Mouse (Mus musculus) heart, embryonic 14.5 days (tissue): ENCODE results near the gene Nos3. TPM values are rescaled to one million over a fixed set of nuclear protein-coding genes. Genes with fewer than 3 reads are reported as not detected.
A peak's percentile ranks its signal among the peaks of the same experiment; 100 is the strongest.

ENCODE experiments used
- ATAC-seq: fragments of 200-750 bp; cut with Nextera tagmentation; 2 replicates; pipeline ENCODE4 v1.8.0; 2017; ENCODE audit warnings: low read depth, moderate TSS enrichment; ENCODE audit not compliant: insufficient number of reproducible peaks, insufficient read depth, low FRiP score
- H3K27ac ChIP-seq, 2 experiments: fragments of 200-500 bp in 1 of 2; fragments of 300-500 bp in 1 of 2; sonication (generic) in 1 of 2; replicated peaks in 1 of 2; 2 replicates each; pipeline ENCODE4 v1.5.1; 2012 to 2014; ENCODE audit warnings: low read depth in 2 of 2, low read length in 2 of 2, control low read depth in 1 of 2, mild to moderate bottlenecking in 1 of 2, mixed read lengths in 1 of 2; ENCODE audit not compliant: control insufficient read depth in 1 of 2, insufficient read depth in 1 of 2
- H3K27me3 ChIP-seq: fragments of 300-500 bp; sonication (generic); 2 replicates; pipeline ENCODE4 v1.6.1; 2014; ENCODE audit warnings: mild to moderate bottlenecking, low read length, control low read depth; ENCODE audit not compliant: control insufficient read depth, insufficient read depth
- H3K36me3 ChIP-seq: fragments of 300-500 bp; sonication (generic); 2 replicates; pipeline ENCODE4 v1.6.1; 2014; ENCODE audit warnings: mild to moderate bottlenecking, control low read depth, low read length, mixed read lengths; ENCODE audit not compliant: control insufficient read depth, insufficient read depth
- H3K4me1 ChIP-seq, 2 experiments: fragments of 200-500 bp in 1 of 2; fragments of 300-500 bp in 1 of 2; sonication (generic) in 1 of 2; 2 replicates each; pipeline ENCODE4 v1.6.1; 2012 to 2014; ENCODE audit warnings: low read length in 2 of 2, control low read depth in 1 of 2, mixed read lengths in 1 of 2; ENCODE audit not compliant: control insufficient read depth in 2 of 2, insufficient read depth in 2 of 2
- H3K4me2 ChIP-seq: fragments of 300-500 bp; sonication (generic); 2 replicates; pipeline ENCODE4 v1.6.1; 2014; ENCODE audit warnings: mild to moderate bottlenecking, low read length
- H3K4me3 ChIP-seq, 2 experiments: fragments of 200-500 bp in 1 of 2; fragments of 300-500 bp in 1 of 2; sonication (generic) in 1 of 2; 2 replicates each; pipeline ENCODE4 v1.5.1; 2012 to 2014; ENCODE audit warnings: low read length in 2 of 2, mild to moderate bottlenecking in 2 of 2, control low read depth in 1 of 2, low read depth in 1 of 2, moderate library complexity in 1 of 2; ENCODE audit not compliant: control insufficient read depth in 1 of 2, insufficient read depth in 1 of 2
- H3K9ac ChIP-seq: fragments of 300-500 bp; sonication (generic); 2 replicates; pipeline ENCODE4 v1.6.1; 2014; ENCODE audit warnings: mild to moderate bottlenecking, low read length
- H3K9me3 ChIP-seq: fragments of 300-500 bp; sonication (generic); 2 replicates; pipeline ENCODE4 v1.6.1; 2016; ENCODE audit warnings: low read length, control low read depth; ENCODE audit not compliant: control insufficient read depth
- WGBS: fragments of 180-500 bp; shearing (Covaris S2); extraction: QIAGEN DNeasy Blood & Tissue Kit; methylation state at CpG from one replicate; pipeline ENCODE4 v1.1.7; 2014; 5-methylcytosine and 5-hydroxymethylcytosine counted together
- polyA plus RNA-seq: library from polyadenylated mRNA; unstranded; fragments of >200 nt; fragmentation: Nextera tagmentation; extraction: Ambion mirVana; gene quantifications from 2 replicates; pipeline ENCODE4 v1.2.1, GENCODE M21; 2014

Nos3 gene
- polyA plus RNA-seq, 1 experiment from 2014 or later, result 27.7 TPM

DNA sequence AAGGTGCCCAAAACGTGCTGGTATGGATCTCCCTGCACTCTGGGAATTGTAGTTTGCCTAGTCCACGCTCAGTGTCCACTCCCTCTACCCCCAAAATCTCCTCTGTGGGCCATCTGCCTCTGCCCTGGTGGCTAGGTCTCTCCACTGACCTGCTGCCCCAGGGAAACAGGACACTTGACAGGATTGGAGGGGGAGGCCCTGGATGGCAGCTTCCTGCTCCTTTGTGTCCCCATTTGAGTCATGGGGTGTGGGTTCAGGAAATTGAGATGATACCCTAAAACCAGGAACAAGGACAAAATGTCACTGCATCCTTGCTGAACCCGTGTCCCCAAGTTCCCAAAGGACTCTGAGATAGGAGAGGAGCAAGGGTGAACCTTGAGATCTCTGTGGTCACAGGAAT lies 549 bp upstream of the Nos3 start:
- Histone ChIP-seq H3K4me2 (0 out of 2 replicates have a peak overlapping the region, but pooled peaks have one; percentile 55), H3K9ac (0 out of 2 replicates have a peak overlapping the region, but pooled peaks have one; percentile 4), H3K9me3 (no peaks in the 10 kb centered on the region), H3K4me1 (peaks cover 17 to 21% of the 10 kb centered on the region in 2 experiments; a peak in 3 of 4 replicates), H3K27ac (peak overlapping the region; percentile 68 to 75), H3K27me3 (no peaks in the 10 kb centered on the region), H3K4me3 (no peak overlapping the region), H3K36me3 (0 out of 2 replicates have a peak, but pooled peaks cover 14% of the 10 kb centered on the region)
- 59% methylated on average over 3 of the region's 3 CpGs for WGBS
- no peak for ATAC-seq

DNA sequence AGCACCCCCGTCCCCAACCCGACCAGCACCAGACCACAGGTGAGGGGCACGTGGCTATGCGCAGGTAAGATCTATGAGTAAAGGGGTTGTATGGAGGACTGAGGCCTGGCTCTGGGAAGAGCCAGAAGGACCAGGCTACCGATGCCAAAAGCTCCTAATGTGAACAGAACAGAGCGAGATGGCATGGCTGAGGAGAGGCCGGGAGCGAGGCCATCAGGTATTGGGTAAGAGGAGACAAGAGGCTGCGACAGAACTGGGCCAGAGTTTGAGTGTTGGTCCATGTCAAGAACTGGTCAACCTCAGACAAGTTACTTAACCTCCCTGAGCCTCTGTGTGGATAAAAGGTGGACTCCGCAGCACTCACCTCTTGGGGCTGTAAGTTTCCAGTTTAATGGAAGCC lies 353 bp downstream of the Nos3 start:
- Histone ChIP-seq H3K4me1 (peaks cover 17 to 21% of the 10 kb centered on the region in 2 experiments; a peak in 3 of 4 replicates), H3K4me2 (peak overlapping the region; percentile 55), H3K9me3 (no peaks in the 10 kb centered on the region), H3K4me3 (peak overlapping the region; percentile 40 to 43), H3K9ac (peak overlapping the region; percentile 53), H3K27me3 (no peaks in the 10 kb centered on the region), H3K36me3 (0 out of 2 replicates have a peak, but pooled peaks cover 18% of the 10 kb centered on the region), H3K27ac (peak overlapping the region; percentile 77 to 86)
- no peak for ATAC-seq
- WGBS, result 74% methylated on average over 10 of the region's 10 CpGs

DNA sequence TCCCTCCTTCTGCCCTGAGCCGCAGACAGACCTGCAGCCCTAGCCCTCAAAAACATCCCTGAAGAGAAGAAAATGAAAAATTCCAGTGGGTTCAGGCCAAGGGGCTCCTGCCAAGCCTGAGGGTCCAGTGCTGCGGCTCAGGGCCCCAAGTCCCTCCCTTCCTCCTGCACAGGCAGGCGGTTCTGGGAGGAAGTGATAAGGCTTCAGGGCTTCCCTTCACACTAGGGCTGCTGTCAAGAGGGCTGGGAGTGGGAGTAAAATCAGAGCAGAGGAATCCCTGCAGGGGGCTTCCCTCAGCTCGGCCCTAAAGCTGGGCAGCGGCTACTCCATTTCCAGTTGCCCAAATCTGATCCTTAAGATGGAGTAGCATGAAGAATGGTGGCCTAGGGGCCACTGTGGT lies 918 bp downstream of the Nos3 start:
- Histone ChIP-seq H3K4me1 (peaks cover 17 to 18% of the 10 kb centered on the region in 2 experiments; a peak in 3 of 4 replicates), H3K27ac (peak overlapping the region; percentile 77 to 86), H3K4me2 (peak overlapping the region; percentile 55), H3K9me3 (no peaks in the 10 kb centered on the region), H3K36me3 (0 out of 2 replicates have a peak, but pooled peaks cover 19% of the 10 kb centered on the region), H3K4me3 (peak overlapping the region; percentile 40 to 43), H3K27me3 (no peaks in the 10 kb centered on the region), H3K9ac (peak overlapping the region; percentile 53)
- 20% methylated on average over 5 of the region's 5 CpGs for WGBS
- 0 out of 2 replicates have a peak, but pooled peaks have one; percentile 46 for ATAC-seq

DNA sequence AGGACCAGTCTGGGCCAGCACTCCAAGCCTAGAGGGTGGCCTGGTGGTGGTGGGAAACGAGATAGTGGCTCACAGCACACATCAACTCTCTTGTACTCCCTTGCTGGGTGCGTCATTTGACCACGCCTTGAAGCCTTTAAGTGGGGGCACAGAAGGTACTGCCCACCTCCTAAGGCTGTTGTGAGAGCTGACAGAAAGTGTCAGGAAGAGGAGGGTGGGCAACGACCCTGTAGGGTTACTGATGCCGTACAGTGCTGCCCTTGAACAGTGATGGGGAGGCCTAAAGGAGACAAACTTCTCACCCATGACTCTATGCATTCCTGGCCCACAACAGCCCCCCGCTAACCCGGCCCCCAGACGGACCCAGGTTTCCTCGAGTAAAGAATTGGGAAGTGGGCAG lies 1.8 kb downstream of the Nos3 start:
- H3K4me1 ChIP-seq, result peaks cover 12 to 17% of the 10 kb centered on the region in 2 experiments; a peak in 3 of 4 replicates
- H3K27me3 ChIP-seq, result no peaks in the 10 kb centered on the region
- 76% methylated on average over 9 of the region's 9 CpGs for WGBS
- ATAC-seq, result no peak
- H3K36me3 ChIP-seq, result 0 out of 2 replicates have a peak, but pooled peaks cover 19% of the 10 kb centered on the region
- peak overlapping the region; percentile 55 for H3K4me2 ChIP-seq
- H3K27ac ChIP-seq, result no peak overlapping the region
- H3K9me3 ChIP-seq, result no peaks in the 10 kb centered on the region
- H3K4me3 ChIP-seq, result peak overlapping the region; percentile 20 to 43
- H3K9ac ChIP-seq, result 0 out of 2 replicates have a peak overlapping the region, but pooled peaks have one; percentile 23

DNA sequence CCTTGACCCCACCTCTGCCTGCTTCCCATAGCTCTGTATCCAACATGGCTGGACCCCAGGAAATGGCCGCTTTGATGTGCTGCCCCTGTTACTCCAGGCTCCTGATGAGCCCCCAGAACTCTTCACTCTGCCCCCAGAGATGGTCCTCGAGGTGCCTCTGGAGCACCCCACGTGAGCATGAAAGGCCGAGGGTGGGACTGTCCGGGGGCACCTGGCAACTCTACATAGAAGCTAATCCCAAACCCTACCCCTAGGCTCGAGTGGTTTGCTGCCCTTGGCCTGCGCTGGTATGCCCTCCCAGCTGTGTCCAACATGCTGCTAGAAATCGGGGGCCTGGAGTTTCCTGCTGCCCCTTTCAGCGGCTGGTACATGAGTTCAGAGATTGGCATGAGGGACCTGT lies 5.2 kb downstream of the Nos3 start:
- no peak overlapping the region for H3K9ac ChIP-seq
- no peak overlapping the region for H3K4me2 ChIP-seq
- H3K4me3 ChIP-seq, result no peak overlapping the region
- peaks cover 13 to 22% of the 10 kb centered on the region in 2 experiments for H3K4me1 ChIP-seq
- WGBS, result 87% methylated on average over 9 of the region's 9 CpGs
- no peaks in the 10 kb centered on the region for H3K9me3 ChIP-seq
- peaks cover 35% of the 10 kb centered on the region; the same call in 1 of the 2 replicates for H3K36me3 ChIP-seq
- H3K27me3 ChIP-seq, result no peaks in the 10 kb centered on the region
- ATAC-seq, result no peak
- H3K27ac ChIP-seq, result no peak overlapping the region

DNA sequence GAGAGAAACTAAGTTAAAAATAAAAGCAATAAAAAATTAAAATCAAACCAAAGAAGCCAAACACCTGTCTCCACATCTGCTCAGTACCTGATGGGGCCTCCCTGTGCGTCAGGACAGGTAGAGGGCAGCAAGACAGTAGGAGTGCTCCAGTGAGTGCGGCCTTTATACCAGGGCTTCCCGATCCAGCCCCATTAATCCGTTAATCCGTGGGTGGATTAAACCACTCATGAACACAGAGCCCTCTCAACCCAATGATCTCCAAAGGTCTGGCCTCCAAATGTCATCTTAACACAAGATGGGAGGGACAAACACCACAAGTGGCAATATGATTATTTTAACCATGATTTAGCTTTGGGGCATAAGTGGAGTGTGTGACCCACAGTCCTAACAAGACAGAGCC lies 9.2 kb downstream of the Nos3 start:
- Histone ChIP-seq H3K9ac (no peak overlapping the region), H3K9me3 (no peaks in the 10 kb centered on the region), H3K4me3 (no peak overlapping the region), H3K27ac (peak overlapping the region; percentile 21 to 46; a peak in 3 of 4 replicates), H3K27me3 (no peaks in the 10 kb centered on the region), H3K4me2 (no peak overlapping the region), H3K36me3 (peaks cover 26% of the 10 kb centered on the region; the same call in 1 of the 2 replicates), H3K4me1 (peaks cover 11 to 17% of the 10 kb centered on the region in 2 experiments)
- 78% methylated on average over 5 of the region's 5 CpGs for whole genome bisulfite sequencing
- ATAC-seq, result no peak

DNA sequence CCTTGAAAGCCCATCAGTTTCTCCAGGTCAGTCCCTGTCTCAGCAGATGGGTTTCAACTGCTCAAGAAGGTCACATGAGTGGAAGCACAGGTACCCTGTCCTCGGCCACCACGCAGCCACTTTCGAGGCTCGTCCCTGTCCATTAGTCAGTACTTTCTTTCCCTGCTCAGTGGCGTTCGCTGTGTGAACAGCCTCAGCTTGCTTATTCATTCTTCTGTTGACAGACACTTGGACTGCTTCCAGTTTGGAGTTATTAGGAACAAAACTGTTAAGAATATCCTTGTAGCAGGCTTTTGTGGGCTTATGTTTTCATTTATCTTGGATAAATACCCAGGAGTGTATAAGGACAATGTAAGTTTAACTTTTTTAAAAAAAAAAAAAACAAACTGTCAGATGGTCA lies 9.6 kb downstream of the Nos3 start:
- no peak overlapping the region for H3K9ac ChIP-seq

More for the DNA sequence above, 9.6 kb downstream of the Nos3 start:
- Histone ChIP-seq H3K9me3 (no peaks in the 10 kb centered on the region), H3K4me3 (no peak overlapping the region), H3K4me1 (peaks cover 11 to 17% of the 10 kb centered on the region in 2 experiments), H3K36me3 (peaks cover 24% of the 10 kb centered on the region; the same call in 1 of the 2 replicates), H3K4me2 (no peak overlapping the region), H3K27ac (peak overlapping the region; percentile 21 to 46; a peak in 3 of 4 replicates), H3K27me3 (no peaks in the 10 kb centered on the region)
- WGBS, result 17% methylated on average over 6 of the region's 6 CpGs
- no peak for ATAC-seq
